Mouse (Mus musculus) liver, embryonic 13.5 days (tissue): ENCODE results near the gene Gm5617. TPM values are rescaled to one million over a fixed set of nuclear protein-coding genes. Genes with fewer than 3 reads are reported as not detected.

ENCODE experiments used
- ATAC-seq: fragments of 200-750 bp; cut with Nextera tagmentation; 2 replicates; pipeline ENCODE4 v1.8.0; 2017; ENCODE audit warnings: low read depth, mild to moderate bottlenecking, moderate number of reproducible peaks, moderate library complexity
- DNase-seq: peaks from one replicate; pipeline ENCODE4 v3.0.0; 2022
- H3K27ac ChIP-seq: fragments of 300-500 bp; sonication (generic); 2 replicates; pipeline ENCODE4 v1.5.1; 2015; ENCODE audit warnings: moderate library complexity, mild to moderate bottlenecking, inconsistent platforms
- H3K27me3 ChIP-seq: fragments of 300-500 bp; sonication (generic); 2 replicates; pipeline ENCODE4 v1.6.1; 2015; ENCODE audit warnings: mild to moderate bottlenecking, inconsistent platforms
- H3K36me3 ChIP-seq: fragments of 300-500 bp; sonication (generic); 2 replicates; pipeline ENCODE4 v1.6.1; 2015; ENCODE audit warnings: mild to moderate bottlenecking, inconsistent platforms
- H3K4me1 ChIP-seq: fragments of 300-500 bp; sonication (generic); replicated peaks from 2 replicates; pipeline ENCODE4 v1.6.1; 2015; ENCODE audit warnings: inconsistent platforms
- H3K4me2 ChIP-seq: fragments of 300-500 bp; sonication (generic); 2 replicates; pipeline ENCODE4 v1.6.1; 2015; ENCODE audit warnings: inconsistent platforms, mild to moderate bottlenecking, moderate library complexity
- H3K4me3 ChIP-seq: fragments of 300-500 bp; sonication (generic); replicated peaks from 2 replicates; pipeline ENCODE4 v1.5.1; 2015; ENCODE audit warnings: mild to moderate bottlenecking, inconsistent platforms
- H3K9ac ChIP-seq: fragments of 300-500 bp; sonication (generic); 2 replicates; pipeline ENCODE4 v1.6.1; 2015; ENCODE audit warnings: mild to moderate bottlenecking, inconsistent platforms
- H3K9me3 ChIP-seq: fragments of 300-500 bp; sonication (generic); replicated peaks from 2 replicates; pipeline ENCODE4 v1.6.1; 2016; ENCODE audit warnings: inconsistent platforms
- WGBS: fragments of 180-500 bp; shearing (Covaris S2); methylation state at CpG from one replicate; pipeline ENCODE4 v1.1.7; 2015; ENCODE audit not compliant: insufficient replicate concordance; 5-methylcytosine and 5-hydroxymethylcytosine counted together
- polyA plus RNA-seq: library from polyadenylated mRNA; unstranded; fragments of >200 nt; fragmentation: Nextera tagmentation; extraction: Ambion mirVana; gene quantifications from 2 replicates; pipeline ENCODE4 v1.2.1, GENCODE M21; 2015

The Gm5617 gene
- polyA plus RNA-seq, 1 experiment from 2014 or later, result 17.3 TPM

DNA sequence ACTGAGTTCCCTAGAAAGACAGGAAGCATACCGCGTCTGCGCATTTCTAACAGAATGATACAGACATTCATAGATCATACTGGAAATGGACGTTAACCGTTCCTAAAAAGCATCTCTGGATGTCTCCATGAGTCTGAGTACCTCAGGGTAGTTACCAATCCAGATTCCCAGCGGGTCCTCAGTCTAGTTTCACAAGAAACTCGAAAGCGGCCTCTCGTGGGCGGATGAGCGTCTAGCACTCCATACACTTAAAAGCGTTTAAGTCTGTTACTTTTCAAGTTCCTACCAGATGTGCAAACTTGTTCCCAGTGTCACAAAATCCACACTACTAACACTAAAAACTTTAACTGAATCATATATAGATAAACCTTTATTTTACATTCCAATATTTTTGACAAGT lies 22.1 kb upstream of the Gm5617 start:
- no peak for DNase-seq
- H3K9me3 ChIP-seq, result no peaks in the 10 kb centered on the region
- no peak overlapping the region for H3K4me3 ChIP-seq
- H3K4me1 ChIP-seq, result peaks cover 14% of the 10 kb centered on the region
- H3K36me3 ChIP-seq, result peaks cover 80% of the 10 kb centered on the region
- H3K27me3 ChIP-seq, result no peaks in the 10 kb centered on the region
- no peak for ATAC-seq
- WGBS, result 86% methylated on average over 12 of the region's 12 CpGs
- no peak overlapping the region for H3K4me2 ChIP-seq
- no peak overlapping the region for H3K9ac ChIP-seq
- no peak overlapping the region for H3K27ac ChIP-seq

DNA sequence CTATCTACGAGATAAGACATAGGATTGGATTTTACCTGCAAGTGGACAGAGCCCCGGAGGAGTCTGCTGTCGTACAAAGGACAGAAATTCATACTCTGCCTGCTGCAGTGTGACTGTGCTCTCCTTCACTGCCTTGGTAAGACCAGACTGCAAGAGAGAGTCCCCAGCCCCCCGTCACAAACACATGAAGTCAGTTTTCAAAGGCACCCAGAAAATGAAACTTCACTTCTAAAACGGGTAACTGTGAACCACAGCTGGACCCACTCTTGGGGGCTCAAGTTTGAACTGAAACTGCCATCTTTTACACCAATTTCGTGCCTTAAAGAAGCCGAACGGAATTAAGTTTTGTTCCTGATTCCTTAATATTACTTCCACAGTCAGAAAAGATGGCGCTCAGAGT lies 20.9 kb upstream of the Gm5617 start:
- Histone ChIP-seq H3K4me3 (no peak overlapping the region), H3K27ac (no peak overlapping the region), H3K4me2 (no peak overlapping the region), H3K27me3 (no peaks in the 10 kb centered on the region), H3K36me3 (peaks cover 74% of the 10 kb centered on the region), H3K4me1 (peaks cover 26% of the 10 kb centered on the region), H3K9me3 (no peaks in the 10 kb centered on the region), H3K9ac (no peak overlapping the region)
- ATAC-seq (no peak), DNase-seq (no peak)
- 88% methylated on average over 9 of the region's 9 CpGs for WGBS

DNA sequence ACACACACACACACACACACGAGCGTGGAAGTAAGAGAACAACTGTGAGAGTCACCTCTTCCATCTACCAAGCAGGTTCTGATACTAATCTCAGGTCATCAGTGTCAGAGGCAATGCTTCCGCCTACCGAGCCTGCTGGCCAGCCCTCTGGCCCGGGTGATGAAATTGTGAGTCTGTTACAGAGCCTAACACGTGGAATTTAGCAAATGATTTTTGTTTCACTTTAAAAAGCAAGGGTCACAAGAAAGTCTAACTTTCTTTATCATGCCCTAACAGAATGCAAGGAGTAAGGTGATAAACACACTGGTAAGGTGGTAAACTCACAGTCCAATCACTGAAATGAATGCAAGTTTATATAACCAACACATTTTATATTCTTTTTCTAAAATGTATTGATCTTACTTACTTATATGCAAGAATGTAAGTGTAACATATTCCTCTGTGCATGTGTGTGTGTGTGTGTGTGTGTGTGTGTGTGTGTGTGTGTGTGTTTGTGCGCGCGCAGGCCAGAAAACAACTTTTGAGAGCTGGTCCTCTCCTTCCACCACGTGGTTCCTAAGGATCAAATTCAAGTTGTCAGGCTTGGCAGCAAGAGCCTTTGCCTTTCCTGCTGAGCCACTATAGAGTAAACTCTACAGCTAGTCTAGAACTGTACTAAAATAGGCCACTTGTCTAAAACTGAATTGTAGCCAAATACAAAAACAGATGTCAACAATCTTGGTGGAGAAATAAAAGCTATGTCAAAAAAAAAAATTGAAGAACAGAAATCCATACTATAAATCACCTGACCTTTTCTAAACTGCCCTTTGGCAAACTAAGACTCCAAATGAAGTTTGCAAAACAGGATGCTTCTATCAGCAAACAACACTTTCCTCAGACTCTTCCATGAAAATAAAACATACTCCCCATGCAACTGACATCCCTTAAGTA lies 18.7 kb upstream of the Gm5617 start:
- DNase-seq (no peak), ATAC-seq (no peak)
- peaks cover 55% of the 10 kb centered on the region for H3K36me3 ChIP-seq
- H3K27me3 ChIP-seq, result no peaks in the 10 kb centered on the region
- peaks cover 40% of the 10 kb centered on the region for H3K4me1 ChIP-seq
- H3K9me3 ChIP-seq, result no peaks in the 10 kb centered on the region
- H3K27ac ChIP-seq, result peak overlapping the region; percentile 24; the same call in 1 of the 2 replicates
- H3K9ac ChIP-seq, result no peak overlapping the region
- no peak overlapping the region for H3K4me2 ChIP-seq
- H3K4me3 ChIP-seq, result no peak overlapping the region
- WGBS, result 75% methylated on average over 10 of the region's 10 CpGs

DNA sequence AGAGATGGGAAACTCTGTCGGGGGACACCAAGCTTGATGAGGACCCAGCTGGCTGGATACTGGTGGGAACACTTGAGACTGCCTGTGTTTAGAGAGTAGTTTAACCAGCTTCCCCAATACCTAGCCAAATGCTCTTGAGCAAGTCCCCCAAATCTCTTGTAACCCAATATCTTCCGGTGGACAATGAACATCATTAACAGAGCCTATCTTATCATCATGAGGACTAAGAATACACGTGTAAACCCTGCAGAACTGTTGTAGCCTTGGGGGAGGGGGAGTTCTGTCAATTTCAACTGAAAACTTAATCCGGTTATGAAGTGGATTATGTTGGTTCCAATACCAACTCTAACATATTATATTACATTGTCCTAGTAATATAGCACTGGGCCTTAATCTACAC lies 16.4 kb upstream of the Gm5617 start:
- H3K27ac ChIP-seq, result no peak overlapping the region
- 0 out of 2 replicates have a peak overlapping the region, but pooled peaks have one; percentile 92 for H3K9ac ChIP-seq
- DNase-seq (no peak), ATAC-seq (no peak)
- peaks cover 41% of the 10 kb centered on the region for H3K36me3 ChIP-seq
- no peaks in the 10 kb centered on the region for H3K27me3 ChIP-seq
- H3K4me3 ChIP-seq, result peak overlapping the region; percentile 83; the same call in 1 of the 2 replicates
- peaks cover 51% of the 10 kb centered on the region for H3K4me1 ChIP-seq
- WGBS, result 57% methylated on average over 4 of the region's 4 CpGs
- peak overlapping the region; percentile 96 for H3K4me2 ChIP-seq
- H3K9me3 ChIP-seq, result no peaks in the 10 kb centered on the region

DNA sequence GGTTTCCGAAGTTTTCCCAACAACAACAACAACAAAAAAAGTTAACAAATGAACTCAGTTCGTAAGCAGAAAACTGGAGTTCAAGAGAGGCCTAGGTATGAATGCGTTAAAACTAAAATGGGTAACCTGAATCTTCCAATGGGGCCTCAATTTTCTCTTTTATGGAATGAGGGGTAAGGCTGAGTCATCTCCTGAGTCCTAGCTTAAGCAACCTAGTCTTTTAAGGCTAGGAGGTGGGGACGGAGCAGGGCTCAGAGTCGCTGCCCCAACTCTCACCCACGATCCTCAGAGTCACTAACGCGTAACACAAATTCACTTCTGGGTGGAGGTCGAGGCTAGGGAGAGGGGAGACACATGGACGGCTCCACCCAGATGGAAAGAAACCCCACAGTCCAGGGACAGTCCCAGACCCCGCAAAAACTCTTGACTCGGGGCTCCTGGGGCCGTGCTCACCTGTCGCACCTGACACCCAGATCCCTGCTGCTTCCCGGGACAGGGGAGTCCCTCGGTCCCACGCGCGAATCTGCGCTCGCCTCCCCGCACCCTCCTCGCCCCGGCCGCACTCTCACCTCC lies 15.3 kb upstream of the Gm5617 start:
- H3K36me3 ChIP-seq, result peaks cover 32% of the 10 kb centered on the region
- no peaks in the 10 kb centered on the region for H3K27me3 ChIP-seq
- peak overlapping the region; percentile 82 for H3K27ac ChIP-seq
- H3K9ac ChIP-seq, result peak overlapping the region; percentile 92
- H3K4me3 ChIP-seq, result peak overlapping the region; percentile 83
- peaks cover 51% of the 10 kb centered on the region for H3K4me1 ChIP-seq
- no peak for DNase-seq
- H3K4me2 ChIP-seq, result peak overlapping the region; percentile 96
- H3K9me3 ChIP-seq, result no peaks in the 10 kb centered on the region
- 4% methylated on average over 25 of the region's 25 CpGs for WGBS
- peak; percentile 24 for ATAC-seq

DNA sequence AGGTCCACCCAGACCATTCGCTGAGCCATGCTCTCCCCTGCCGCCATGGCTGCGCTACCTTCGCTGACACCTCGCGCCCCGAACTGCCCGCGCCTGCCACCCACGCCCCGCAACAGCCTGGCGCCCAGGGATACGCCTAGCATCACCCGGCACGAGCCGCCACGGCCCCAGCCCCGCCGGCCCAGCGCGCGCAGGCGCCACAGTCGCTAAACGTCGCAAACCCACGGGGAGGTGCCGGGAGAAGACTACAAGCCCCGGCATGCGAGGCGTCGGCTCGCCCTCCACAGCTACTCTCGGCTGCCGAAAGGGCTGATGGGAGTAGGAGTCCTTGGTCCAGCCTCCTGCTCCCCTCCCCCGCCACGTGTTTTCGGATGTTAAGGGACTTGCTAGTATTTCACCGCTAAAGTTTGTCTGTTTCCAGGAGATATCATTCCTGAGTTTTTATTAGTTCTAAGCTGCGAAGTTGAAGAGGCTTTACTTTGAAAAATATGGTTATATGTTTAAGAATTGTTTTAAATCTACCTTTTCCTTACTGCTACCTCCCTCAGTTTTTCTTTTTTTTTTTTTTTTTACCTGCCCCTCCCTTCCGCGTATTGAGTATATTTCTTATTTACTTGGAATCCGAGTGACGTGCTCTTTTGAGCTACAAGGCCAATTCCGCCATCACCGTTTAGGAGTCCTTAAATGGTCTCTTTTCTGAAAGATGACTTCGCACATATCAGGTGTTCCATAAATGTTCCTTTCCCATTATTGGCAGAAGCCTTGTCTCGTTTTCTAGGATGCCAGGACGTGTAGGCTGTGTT lies 14.6 kb upstream of the Gm5617 start, which contains the start of gene Rexo2:
Gene Rexo2, minus strand, starts transcription at position 213 of the 803 bp plus-strand sequence.
- Histone ChIP-seq H3K4me3 (peak within 1 kb of the TSS; percentile 83), H3K4me2 (peak within 1 kb of the TSS; percentile 96), H3K4me1 (peaks cover 51% of the 10 kb centered on the region), H3K9ac (peak within 1 kb of the TSS; percentile 92), H3K27me3 (no peaks in the 10 kb centered on the region), H3K36me3 (peaks cover 28% of the 10 kb centered on the region), H3K27ac (peak within 1 kb of the TSS; percentile 82), H3K9me3 (no peaks in the 10 kb centered on the region)
- ATAC-seq (peak; percentile 98), DNase-seq (peak; percentile 92)
- 1% methylated on average over 49 of the region's 49 CpGs for WGBS

DNA sequence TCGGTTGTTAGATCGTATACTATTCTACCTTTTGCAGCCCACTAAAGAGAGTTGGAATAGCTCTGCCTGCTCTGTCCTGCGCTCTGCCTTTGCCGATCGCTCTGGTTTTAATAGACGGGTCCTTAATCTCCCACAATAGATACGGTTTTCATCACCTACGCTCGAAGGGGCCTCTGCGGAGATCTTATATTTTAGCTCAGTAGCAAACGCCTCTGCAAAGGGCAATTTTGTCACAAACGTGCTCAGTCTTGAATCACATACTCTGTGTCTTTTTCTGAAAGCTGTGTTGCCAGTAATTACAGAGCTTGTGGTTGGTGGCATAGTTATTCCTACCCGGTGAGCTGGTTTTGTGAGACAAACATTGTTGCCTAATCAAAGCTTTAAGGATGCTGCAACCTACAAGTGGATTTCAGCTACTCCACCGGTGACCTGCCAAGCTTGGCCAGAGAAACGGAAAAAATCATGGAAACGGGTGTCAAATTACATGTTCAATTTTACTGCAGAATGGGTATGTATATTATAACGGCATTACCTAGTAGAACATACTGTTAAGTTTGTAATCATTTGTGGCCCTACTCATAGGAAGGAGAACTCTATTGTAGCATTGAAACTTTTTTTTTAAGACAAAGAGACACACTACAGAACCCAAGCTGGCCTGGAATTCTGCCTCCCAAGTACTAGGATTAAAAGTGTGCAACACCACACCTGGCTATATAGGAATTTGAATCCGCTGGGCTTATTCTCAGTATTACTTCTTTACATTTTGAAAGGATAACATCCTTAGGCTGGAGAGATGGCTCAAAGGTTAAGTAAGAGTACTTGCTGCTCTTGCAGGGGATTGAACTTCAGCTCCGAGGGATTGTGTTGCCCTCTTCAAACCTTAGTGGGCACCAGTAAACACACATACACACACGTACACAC lies 13.8 kb upstream of the Gm5617 start:
- 37% methylated on average over 20 of the region's 20 CpGs for WGBS
- H3K27ac ChIP-seq, result peak overlapping the region; percentile 19

DNA sequence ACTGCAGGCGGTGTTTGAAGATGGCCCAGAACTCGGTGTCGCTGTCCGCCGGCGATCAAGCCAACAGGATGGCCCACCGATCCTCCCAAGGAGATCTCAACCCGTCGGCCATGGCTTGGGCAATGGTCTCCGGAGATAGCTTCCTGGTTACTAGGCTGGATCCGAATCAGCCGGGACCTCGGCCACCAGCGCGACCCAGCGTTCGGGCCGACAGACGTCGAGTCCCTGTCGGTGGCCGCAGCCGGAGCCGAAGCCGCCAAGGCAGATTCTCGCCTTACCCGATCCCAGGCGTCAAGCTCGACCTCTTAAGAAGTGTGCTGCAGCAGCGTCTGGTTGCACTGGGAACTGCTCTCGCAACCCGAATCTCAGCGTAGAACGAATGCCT lies 298 bp downstream of the Gm5617 start:
- Histone ChIP-seq H3K4me2 (peak overlapping the region; percentile 86), H3K27me3 (no peaks in the 10 kb centered on the region), H3K4me3 (peak overlapping the region; percentile 93), H3K36me3 (peaks cover 31% of the 10 kb centered on the region), H3K27ac (peak overlapping the region; percentile 87), H3K4me1 (peaks cover 28% of the 10 kb centered on the region), H3K9ac (peak overlapping the region; percentile 95), H3K9me3 (no peaks in the 10 kb centered on the region)
- ATAC-seq (peak; percentile 56), DNase-seq (no peak)
- WGBS, result 3% methylated on average over 34 of the region's 34 CpGs

More for the DNA sequence above, 13.8 kb upstream of the Gm5617 start:
- ATAC-seq, result no peak
- Histone ChIP-seq H3K4me3 (peak overlapping the region; percentile 83), H3K9me3 (no peaks in the 10 kb centered on the region), H3K4me1 (peaks cover 45% of the 10 kb centered on the region), H3K9ac (peak overlapping the region; percentile 68), H3K4me2 (peak overlapping the region; percentile 96), H3K27me3 (no peaks in the 10 kb centered on the region), H3K36me3 (peaks cover 28% of the 10 kb centered on the region)
- DNase-seq, result no peak

DNA sequence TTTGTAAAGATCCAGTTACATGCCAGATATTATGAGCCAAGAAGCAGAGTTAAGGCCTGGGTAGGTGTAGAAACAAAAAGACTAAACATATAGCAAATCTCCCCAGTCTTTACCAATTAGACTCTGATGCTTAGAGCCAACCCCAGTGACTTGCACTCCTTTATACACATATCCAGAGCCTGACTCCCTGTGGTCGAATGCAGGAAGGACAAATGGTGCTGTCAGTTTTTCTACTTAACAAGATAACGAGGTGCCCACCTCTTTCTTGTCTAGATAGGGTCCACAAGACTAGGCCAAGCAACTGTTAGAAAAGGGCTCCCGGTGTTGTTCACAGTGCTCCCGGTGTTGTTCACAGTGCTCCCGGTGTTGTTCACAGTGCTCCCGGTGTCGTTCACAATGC lies 6.0 kb downstream of the Gm5617 start:
- H3K27ac ChIP-seq, result no peak overlapping the region
- ATAC-seq (no peak), DNase-seq (no peak)
- no peak overlapping the region for H3K4me3 ChIP-seq
- no peaks in the 10 kb centered on the region for H3K9me3 ChIP-seq
- peaks cover 3% of the 10 kb centered on the region for H3K27me3 ChIP-seq
- peaks cover 5% of the 10 kb centered on the region for H3K4me1 ChIP-seq
- no peaks in the 10 kb centered on the region for H3K36me3 ChIP-seq
- H3K4me2 ChIP-seq, result no peak overlapping the region
- WGBS, result 65% methylated on average over 7 of the region's 7 CpGs
- no peak overlapping the region for H3K9ac ChIP-seq

DNA sequence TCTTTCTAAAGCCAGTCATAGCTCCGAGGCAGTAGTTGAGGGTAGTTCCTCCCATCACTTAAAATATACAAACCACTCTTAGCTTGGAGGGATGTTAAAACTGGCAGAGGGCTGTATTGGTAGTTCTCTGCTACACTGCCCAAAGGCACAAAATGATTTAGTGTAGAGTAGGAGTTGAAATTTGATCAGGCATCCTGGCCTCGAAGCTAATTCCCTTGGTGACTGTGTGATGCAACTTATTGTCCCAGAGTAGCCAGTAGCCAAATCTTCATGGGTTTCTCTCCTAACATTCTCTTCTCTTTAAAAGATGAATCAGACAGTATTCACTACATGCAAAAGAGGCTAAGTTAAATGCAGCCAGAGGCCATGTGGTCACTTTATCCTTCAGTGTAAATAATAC lies 7.8 kb downstream of the Gm5617 start:
- no peak for ATAC-seq
- no peak overlapping the region for H3K4me3 ChIP-seq
- H3K27ac ChIP-seq, result no peak overlapping the region
- no peaks in the 10 kb centered on the region for H3K36me3 ChIP-seq
- H3K9ac ChIP-seq, result no peak overlapping the region
- 57% methylated on average over 2 of the region's 2 CpGs for WGBS
- H3K27me3 ChIP-seq, result peaks cover 3% of the 10 kb centered on the region
- no peaks in the 10 kb centered on the region for H3K9me3 ChIP-seq
- no peak for DNase-seq
- H3K4me2 ChIP-seq, result no peak overlapping the region
- H3K4me1 ChIP-seq, result no peaks in the 10 kb centered on the region
